Mouse (Mus musculus) neural tube, embryonic 14.5 days (tissue): ENCODE results near the gene Vmn1r209. TPM values are rescaled to one million over a fixed set of nuclear protein-coding genes. Genes with fewer than 3 reads are reported as not detected.
"Not testable (repeated sequence)": the region's sequence is repeated elsewhere in the genome, so short reads cannot be mapped to it uniquely, and the experiment has no call there.

Experiments used
- ATAC-seq: fragments of 200-750 bp; cut with Nextera tagmentation; 2 replicates; pipeline ENCODE4 v1.8.0; 2017; ENCODE audit warnings: low read depth, mild to moderate bottlenecking, moderate TSS enrichment, moderate library complexity
- H3K27ac ChIP-seq: fragments of 300-500 bp; sonication (generic); 2 replicates; pipeline ENCODE4 v1.5.1; 2014; ENCODE audit warnings: low read depth, mild to moderate bottlenecking, control low read depth, low read length, moderate library complexity, mixed read lengths
- H3K27me3 ChIP-seq: fragments of 300-500 bp; sonication (generic); 2 replicates; pipeline ENCODE4 v1.6.1; 2014; ENCODE audit warnings: low read length; ENCODE audit not compliant: control insufficient read depth, insufficient read depth
- H3K36me3 ChIP-seq: fragments of 300-500 bp; sonication (generic); 2 replicates; pipeline ENCODE4 v1.6.1; 2014; ENCODE audit warnings: low read length, mixed read lengths; ENCODE audit not compliant: control insufficient read depth, insufficient read depth
- H3K4me1 ChIP-seq: fragments of 300-500 bp; sonication (generic); 2 replicates; pipeline ENCODE4 v1.6.1; 2014; ENCODE audit warnings: low read length; ENCODE audit not compliant: control insufficient read depth, insufficient read depth
- H3K4me2 ChIP-seq: fragments of 300-500 bp; sonication (generic); 2 replicates; pipeline ENCODE4 v1.6.1; 2014; ENCODE audit warnings: mild to moderate bottlenecking, low read depth, low read length, control low read depth
- H3K4me3 ChIP-seq: fragments of 300-500 bp; sonication (generic); 2 replicates; pipeline ENCODE4 v1.5.1; 2014; ENCODE audit warnings: low read depth, low read length, control low read depth, mixed read lengths
- H3K9ac ChIP-seq: fragments of 300-500 bp; sonication (generic); replicated peaks from 2 replicates; pipeline ENCODE4 v1.6.1; 2014; ENCODE audit warnings: low read depth, mild to moderate bottlenecking, control low read depth, low read length, mixed read lengths
- H3K9me3 ChIP-seq: fragments of 300-500 bp; sonication (generic); 2 replicates; pipeline ENCODE4 v1.6.1; 2016; ENCODE audit warnings: low read length; ENCODE audit not compliant: control insufficient read depth
- WGBS: fragments of 180-500 bp; shearing (Covaris S2); extraction: QIAGEN DNeasy Blood & Tissue Kit; methylation state at CpG from one replicate; pipeline ENCODE4 v1.1.7; 2014; 5-methylcytosine and 5-hydroxymethylcytosine counted together
- polyA plus RNA-seq: library from polyadenylated mRNA; unstranded; fragments of >200 nt; fragmentation: Nextera tagmentation; extraction: Ambion mirVana; gene quantifications from 2 replicates; pipeline ENCODE4 v1.2.1, GENCODE M21; 2014

Gene Vmn1r209
- polyA plus RNA-seq, result not detected in 2 replicates

DNA sequence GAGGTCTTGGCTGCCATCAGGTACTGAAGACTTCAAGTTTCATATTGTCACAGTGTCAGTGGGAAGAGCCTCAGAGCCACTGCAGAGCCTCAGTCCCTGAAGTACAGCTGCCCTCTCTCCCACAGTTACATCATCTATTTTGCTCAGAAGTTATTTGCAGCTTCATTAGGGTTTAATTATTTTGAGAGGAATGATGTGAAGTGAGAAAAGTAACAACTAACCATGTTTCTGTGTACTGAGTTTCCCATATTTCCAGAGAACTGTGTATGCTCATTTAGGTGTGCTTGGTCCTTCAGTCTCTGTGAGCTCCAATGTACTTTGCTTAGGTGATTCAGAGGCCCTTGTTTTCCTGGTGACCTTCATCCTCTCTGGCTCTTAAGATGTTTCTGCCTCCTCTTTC, at the start of gene Vmn1r209:
TSS of gene Vmn1r209 (minus strand) at position 101 of the 400 bp plus-strand sequence.
- not testable (repeated sequence) for H3K4me1 ChIP-seq, ATAC-seq, H3K36me3 ChIP-seq, H3K4me3 ChIP-seq, H3K27me3 ChIP-seq, H3K4me2 ChIP-seq, H3K27ac ChIP-seq, H3K9me3 ChIP-seq, H3K9ac ChIP-seq

GRCm38 (mm10) chr13:22857461-22857860, 48.0 kb upstream of the Vmn1r209 start, which contains the start of gene Vmn1r211:
Gene Vmn1r211 (minus strand): TSS chr13:22857561.
- 71% methylated on average over 1 of the region's 1 CpGs for WGBS
- H3K9ac ChIP-seq, result no peak within 1 kb of the TSS
- H3K4me2 ChIP-seq, result no peak within 1 kb of the TSS
- no peak within 1 kb of the TSS for H3K27ac ChIP-seq
- no peaks in the 10 kb centered on the region for H3K27me3 ChIP-seq
- no peaks in the 10 kb centered on the region for H3K4me1 ChIP-seq
- H3K4me3 ChIP-seq, result no peak within 1 kb of the TSS
- no peak for ATAC-seq
- no peaks in the 10 kb centered on the region for H3K36me3 ChIP-seq
- H3K9me3 ChIP-seq, result no peaks in the 10 kb centered on the region

DNA sequence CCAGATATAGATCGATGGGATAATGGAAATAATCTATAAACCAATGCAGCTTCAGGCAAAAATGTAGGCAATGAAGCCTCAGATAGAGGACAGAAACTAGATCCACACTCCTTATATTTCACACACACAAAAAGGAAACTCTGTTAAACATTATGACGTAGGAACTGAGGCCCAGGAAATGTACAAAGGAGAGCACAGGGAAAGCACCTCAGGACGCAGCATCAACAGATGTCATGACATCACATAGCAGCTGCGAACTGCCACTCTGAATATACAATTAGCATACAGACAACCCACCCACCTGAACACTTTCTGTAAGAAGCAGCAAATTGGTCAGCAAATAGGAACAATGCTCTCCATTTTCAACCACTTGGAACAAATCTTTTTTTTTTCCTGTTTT, 45.3 kb upstream of the Vmn1r209 start:
- Histone ChIP-seq H3K4me1 (no peaks in the 10 kb centered on the region), H3K27me3 (no peaks in the 10 kb centered on the region), H3K9ac (no peak overlapping the region), H3K36me3 (no peaks in the 10 kb centered on the region), H3K27ac (no peak overlapping the region), H3K9me3 (no peaks in the 10 kb centered on the region), H3K4me2 (no peak overlapping the region), H3K4me3 (no peak overlapping the region)
- 79% methylated on average over 4 of the region's 4 CpGs for WGBS
- ATAC-seq, result no peak

DNA sequence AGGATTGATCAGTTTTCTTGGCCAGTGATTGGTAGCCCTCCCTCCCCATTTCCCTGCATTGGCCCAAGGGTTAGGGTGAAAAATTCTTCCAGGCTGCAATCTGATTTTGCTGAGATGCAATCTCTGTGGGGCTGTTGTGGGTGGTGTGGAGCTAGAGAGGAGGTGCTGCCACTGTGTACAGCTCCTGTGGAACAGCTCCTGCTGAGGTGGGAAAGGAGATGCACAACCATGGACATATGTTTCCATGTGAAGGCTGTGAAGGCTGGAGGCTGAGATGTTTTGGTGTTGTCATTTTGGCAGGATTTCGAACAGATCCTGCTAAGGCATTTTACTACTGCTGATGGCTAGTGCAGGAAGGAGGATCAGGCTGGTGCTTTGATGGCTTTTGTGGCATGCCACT, 37.3 kb upstream of the Vmn1r209 start:
- Histone ChIP-seq H3K4me1 (no peaks in the 10 kb centered on the region), H3K36me3 (no peaks in the 10 kb centered on the region), H3K4me3 (no peak overlapping the region), H3K9ac (no peak overlapping the region), H3K27ac (no peak overlapping the region), H3K9me3 (no peaks in the 10 kb centered on the region), H3K27me3 (no peaks in the 10 kb centered on the region), H3K4me2 (no peak overlapping the region)
- ATAC-seq, result no peak
- WGBS, result 85% methylated on average over 1 of the region's 1 CpGs

DNA sequence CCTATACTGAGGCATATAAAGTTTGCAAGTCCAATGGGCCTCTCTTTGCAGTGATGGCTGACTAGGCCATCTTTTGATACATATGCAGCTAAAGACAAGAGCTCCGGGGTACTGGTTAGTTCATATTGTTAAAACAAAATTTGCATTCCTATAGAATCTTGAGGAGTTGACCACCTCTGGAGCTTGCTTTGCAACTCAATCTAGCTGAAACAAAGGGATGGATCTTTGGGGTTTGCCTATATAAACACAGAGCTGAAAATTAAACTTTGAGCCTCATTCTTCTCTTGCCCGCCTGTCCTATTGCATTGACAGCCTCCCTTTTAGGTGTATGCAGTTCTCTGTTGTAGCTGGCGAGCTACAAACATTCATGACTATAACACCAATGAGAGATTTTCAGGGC, 34.8 kb upstream of the Vmn1r209 start:
- H3K27me3 ChIP-seq, H3K27ac ChIP-seq, H3K4me3 ChIP-seq, H3K9ac ChIP-seq, ATAC-seq, H3K4me2 ChIP-seq, H3K9me3 ChIP-seq, H3K36me3 ChIP-seq, H3K4me1 ChIP-seq: not testable (repeated sequence)
- 48% methylated on average over 3 of the region's 3 CpGs for WGBS

DNA sequence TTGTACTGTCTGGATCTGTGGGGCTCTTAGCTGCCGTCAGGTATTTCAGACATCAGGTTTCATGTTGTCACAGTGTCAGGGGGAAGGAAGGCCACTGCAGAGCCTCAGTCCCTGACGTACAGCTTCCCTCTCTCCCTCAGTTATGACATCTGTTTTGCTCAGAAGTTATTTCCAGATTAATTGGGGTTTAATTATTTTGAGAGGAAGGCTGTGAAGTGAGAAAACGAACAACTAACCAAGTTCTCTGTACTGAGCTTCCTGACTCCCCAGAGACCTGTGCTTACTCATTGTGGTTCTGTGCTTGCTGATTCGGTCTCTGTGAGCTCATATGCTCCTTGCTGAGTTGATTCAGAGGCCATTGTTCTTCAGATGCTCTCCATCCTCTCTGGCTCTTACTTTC, 21.8 kb upstream of the Vmn1r209 start, which contains the start of gene Vmn1r210:
TSS of gene Vmn1r210 (minus strand) at position 101 of the 400 bp plus-strand sequence.
- Histone ChIP-seq H3K4me2 (no peak within 1 kb of the TSS), H3K4me3 (no peak within 1 kb of the TSS), H3K27ac (no peak within 1 kb of the TSS), H3K4me1 (no peaks in the 10 kb centered on the region), H3K9me3 (no peaks in the 10 kb centered on the region), H3K36me3 (no peaks in the 10 kb centered on the region), H3K27me3 (no peaks in the 10 kb centered on the region), H3K9ac (no peak within 1 kb of the TSS)
- no peak for ATAC-seq
- WGBS, result 71% methylated on average over 4 of the region's 4 CpGs

DNA sequence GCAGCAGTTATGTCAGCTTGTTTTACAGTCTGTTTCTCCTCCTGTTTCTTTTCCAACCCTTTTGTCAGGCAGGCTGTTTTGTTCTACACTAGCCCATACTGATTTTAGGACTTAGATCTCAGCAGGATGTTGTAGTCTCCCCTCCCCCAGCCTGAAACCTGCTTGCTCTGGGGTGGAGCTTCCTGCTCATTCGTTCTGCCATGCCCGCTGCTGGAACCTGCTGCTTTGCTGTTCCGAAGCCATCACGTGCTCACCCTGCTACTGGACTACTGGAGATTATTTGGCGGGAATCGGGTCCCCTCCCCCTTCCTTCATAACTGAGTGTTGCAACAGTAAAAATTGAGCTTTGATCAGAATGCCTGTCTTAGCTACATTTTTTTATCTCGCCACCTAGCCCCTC, 19.9 kb upstream of the Vmn1r209 start:
- not testable (repeated sequence) for H3K4me3 ChIP-seq, H3K9me3 ChIP-seq, ATAC-seq, H3K4me2 ChIP-seq, H3K4me1 ChIP-seq, H3K27ac ChIP-seq, H3K36me3 ChIP-seq, H3K27me3 ChIP-seq, H3K9ac ChIP-seq
- WGBS, result 35% methylated on average over 7 of the region's 7 CpGs

DNA sequence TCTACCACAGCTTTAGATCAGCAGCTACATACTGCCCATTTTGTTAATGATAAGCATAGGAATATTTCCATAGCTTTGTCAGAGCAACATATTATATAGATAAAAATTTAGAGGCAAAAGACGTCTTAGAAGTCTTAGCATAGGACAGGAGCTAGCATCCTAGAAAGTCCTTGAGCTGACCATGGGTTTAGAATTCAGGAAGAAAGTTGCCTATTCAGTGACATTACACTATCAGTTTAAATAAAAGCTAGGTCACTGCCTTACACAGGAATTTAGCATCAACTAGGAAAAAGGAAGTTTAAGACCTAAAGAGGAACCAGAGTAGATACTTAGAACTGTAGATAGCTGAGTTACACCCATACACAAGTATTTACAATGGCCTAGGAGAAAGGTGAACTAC, 12.1 kb upstream of the Vmn1r209 start:
- H3K36me3 ChIP-seq, H3K4me1 ChIP-seq, H3K27ac ChIP-seq, H3K9me3 ChIP-seq, H3K27me3 ChIP-seq, ATAC-seq, H3K9ac ChIP-seq, H3K4me2 ChIP-seq, H3K4me3 ChIP-seq: not testable (repeated sequence)
- WGBS, result 93% methylated on average over 1 of the region's 1 CpGs

- not testable (repeated sequence) for H3K4me2 ChIP-seq, H3K36me3 ChIP-seq, H3K27ac ChIP-seq, H3K4me1 ChIP-seq, H3K9ac ChIP-seq, ATAC-seq, H3K4me3 ChIP-seq, H3K27me3 ChIP-seq, H3K9me3 ChIP-seq
- WGBS, result 86% methylated on average over 3 of the region's 3 CpGs
Observed at GRCm38 (mm10) chr13:22788096-22788495, 21.4 kb downstream of the Vmn1r209 start.

DNA sequence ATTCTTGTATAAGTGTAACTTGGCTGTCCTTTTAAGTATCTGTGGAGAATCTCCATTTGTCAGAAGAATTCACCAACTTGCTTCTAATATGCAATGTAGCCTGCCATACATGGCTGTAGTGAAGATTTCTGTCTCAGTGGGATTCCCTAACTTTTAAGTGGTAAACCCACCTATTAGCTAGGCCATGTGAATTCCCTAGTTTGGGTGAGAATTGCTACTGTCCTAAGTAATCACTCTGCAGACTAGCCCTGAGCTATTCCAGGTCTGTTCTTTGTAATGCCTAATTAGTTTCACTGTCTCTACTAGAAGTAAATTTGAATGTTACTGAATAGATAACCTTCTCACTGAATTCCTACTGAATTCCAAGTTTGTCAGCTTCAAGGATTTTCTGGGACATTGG, 25.3 kb downstream of the Vmn1r209 start:
- not testable (repeated sequence) for H3K4me1 ChIP-seq, H3K27me3 ChIP-seq, ATAC-seq

More for the DNA sequence above, 25.3 kb downstream of the Vmn1r209 start:
- not testable (repeated sequence) for H3K4me2 ChIP-seq, H3K4me3 ChIP-seq, H3K27ac ChIP-seq, H3K36me3 ChIP-seq, H3K9ac ChIP-seq, H3K9me3 ChIP-seq
